Mouse (Mus musculus): ENCODE results near the gene Acaca.
A peak's percentile ranks its signal among the peaks of the same experiment; 100 is the strongest.

Gene Acaca

GRCm38 (mm10) chr11:84146081-84146480 lies 16.6 kb downstream of the Acaca start:
- no peak for DNase-seq (ENCODE audit: low spot score in 2 of 2)

DNA sequence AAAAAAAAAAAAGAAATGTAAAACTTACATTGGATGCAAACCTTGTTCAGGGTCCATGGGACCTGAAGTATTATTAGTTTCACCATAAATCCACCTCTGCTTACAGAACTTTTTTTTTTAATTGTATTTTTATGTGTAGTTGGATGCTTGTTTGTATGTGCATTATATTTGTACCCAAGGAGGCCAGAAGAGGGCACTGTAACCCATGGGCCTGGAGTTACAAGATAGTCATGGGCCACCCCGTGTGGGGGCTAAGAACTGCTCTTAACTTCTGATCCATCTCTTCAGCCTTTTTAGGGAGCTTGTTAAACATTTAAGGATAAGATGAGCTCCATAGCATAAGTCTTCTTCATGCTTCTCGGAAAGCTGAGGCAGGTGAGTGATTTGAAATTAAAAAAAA lies 21.4 kb downstream of the Acaca start:
- peak in 1 of 2 experiments; percentile 36 for DNase-seq (ENCODE audit: low spot score in 2 of 2)

- no peak for DNase-seq (ENCODE audit: low spot score in 2 of 2)
These were observed 27.2 kb downstream of the Acaca start for GRCm38 (mm10) chr11:84156535-84157262.

GRCm38 (mm10) chr11:84164123-84164522 lies 34.7 kb downstream of the Acaca start:
- DNase-seq (ENCODE audit: low spot score in 2 of 2): no peak

GRCm38 (mm10) chr11:84164561-84164960 lies 35.1 kb downstream of the Acaca start:
- DNase-seq (ENCODE audit: low spot score in 2 of 2): no peak

DNA sequence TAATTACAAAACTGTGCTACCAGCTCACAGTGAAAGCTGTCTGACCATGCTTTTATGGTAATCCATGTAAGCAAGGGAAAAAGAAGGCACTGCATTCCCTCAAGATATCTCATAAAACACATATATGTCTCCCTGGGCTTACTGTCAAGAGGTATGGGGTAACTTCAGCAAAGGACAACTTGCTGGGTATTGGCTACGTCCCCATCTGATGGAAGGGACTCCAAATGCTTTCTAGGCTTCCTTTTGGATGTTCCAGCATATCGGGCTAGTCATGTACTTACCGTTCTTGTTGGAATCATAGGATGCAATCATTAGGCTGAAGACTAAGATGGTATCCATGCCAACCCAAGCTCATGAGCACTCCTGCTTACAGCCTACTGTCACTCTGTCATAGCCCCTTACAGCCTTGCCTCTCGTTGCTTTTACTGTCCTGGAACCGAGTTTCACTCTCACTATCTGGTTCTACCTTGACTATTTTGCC lies 37.6 kb downstream of the Acaca start, which contains the start of gene Gm11437:
TSS of gene Gm11437 (minus strand) at position 431 of the 481 bp plus-strand sequence.
- DNase-seq (ENCODE audit: low spot score in 2 of 2): no peak

GRCm38 (mm10) chr11:84168701-84169288 lies 39.3 kb downstream of the Acaca start:
- DNase-seq (ENCODE audit: low spot score in 2 of 2): peak in 1 of 2 experiments; percentile 21

DNA sequence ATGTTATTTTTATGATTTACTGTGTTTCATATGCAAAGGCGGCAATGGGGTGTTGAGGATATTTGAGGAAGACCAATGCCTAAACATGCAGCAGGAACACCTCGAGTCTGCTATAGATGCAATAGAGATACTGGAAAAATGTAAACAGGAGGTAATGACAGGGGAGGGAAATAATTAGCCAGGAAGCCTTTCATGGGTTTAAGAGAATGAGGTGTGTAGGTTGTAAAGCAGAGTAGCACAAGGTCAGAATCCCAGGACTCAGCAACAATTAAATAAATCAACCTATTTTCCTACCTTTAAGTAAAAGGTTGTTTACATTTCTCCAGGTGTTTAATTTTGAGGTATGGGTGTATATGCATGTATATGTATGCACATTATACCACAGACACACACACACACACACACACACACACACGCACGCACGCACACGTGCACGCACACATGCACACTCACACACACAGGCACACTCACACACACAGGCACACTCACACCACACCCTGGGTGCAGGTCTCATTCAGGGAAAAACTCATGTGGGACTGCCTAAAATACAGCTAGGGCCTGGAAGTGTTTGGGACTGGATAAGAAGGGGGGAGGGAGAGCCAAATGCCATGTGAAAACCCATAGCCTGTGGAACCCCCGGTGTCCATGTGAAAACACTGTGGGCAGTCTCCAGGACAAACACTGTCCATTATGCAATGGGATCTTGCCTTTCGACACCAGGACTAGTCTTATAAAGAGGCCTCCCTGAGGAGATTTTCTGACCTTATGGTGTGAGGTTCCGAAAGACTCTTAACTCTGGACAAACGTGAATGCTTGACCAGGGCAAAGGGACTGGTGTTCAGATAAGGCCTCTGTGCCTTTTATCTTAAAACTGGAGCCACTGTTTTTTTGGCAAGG lies 43.3 kb downstream of the Acaca start:
- DNase-seq (ENCODE audit: low spot score in 2 of 2): no peak

DNA sequence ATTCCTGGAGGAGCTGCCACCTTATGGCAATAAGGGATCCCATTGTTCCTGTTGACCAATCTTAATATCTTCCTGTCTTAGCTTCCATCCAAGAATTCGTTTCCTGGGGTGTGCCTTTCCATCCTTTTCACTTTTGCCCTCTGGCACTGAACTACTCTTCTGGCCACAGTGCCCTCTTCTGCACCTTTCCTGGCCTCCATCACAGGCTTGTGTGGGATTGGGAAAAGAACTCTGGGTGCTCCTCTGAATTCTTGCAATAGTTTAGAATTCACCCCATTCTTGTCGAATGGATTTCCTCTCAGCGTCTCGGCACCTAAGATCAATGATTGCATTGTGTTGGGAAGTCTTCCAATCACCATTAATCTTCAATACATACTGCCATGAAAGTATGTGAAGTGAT lies 49.1 kb downstream of the Acaca start:
- DNase-seq (ENCODE audit: low spot score in 2 of 2): no peak

DNA sequence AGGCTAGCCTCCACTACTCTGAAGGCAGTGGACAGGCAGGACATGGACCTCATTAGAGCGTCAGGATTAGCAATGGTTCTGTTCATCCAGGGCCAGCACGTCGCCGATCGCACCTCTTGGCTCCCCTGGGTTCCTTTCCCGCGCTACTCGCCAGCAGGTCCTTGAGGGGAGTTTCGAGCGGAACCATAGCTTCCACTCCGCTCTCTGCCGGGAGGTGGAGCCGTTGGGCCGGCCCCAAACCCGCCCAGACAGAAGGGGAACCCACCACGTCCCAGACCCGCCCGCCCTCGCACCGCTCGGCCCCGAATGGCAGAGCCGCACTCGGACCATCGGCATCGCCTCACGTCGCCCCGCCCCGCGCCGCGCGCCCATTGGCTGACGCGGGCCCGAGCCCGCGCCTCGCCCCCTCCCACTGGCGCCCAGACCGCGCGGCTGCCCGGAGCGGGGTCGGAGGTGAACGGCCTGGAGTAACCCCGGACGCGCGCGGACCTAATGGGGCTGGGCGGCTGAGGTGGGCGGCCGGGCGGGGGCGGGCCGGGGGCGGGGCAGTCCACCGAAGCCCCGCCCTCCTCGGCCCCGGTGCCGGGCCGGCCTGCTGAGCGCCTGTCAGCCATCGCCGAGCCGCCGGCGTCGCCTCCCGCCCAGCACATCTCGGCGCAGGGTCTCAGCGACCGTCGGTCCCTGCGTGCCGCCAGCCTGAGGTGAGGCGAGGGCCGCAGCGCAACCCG lies 49.9 kb downstream of the Acaca start:
- DNase-seq (ENCODE audit: low spot score in 2 of 2): peak; percentile 78 to 79

DNA sequence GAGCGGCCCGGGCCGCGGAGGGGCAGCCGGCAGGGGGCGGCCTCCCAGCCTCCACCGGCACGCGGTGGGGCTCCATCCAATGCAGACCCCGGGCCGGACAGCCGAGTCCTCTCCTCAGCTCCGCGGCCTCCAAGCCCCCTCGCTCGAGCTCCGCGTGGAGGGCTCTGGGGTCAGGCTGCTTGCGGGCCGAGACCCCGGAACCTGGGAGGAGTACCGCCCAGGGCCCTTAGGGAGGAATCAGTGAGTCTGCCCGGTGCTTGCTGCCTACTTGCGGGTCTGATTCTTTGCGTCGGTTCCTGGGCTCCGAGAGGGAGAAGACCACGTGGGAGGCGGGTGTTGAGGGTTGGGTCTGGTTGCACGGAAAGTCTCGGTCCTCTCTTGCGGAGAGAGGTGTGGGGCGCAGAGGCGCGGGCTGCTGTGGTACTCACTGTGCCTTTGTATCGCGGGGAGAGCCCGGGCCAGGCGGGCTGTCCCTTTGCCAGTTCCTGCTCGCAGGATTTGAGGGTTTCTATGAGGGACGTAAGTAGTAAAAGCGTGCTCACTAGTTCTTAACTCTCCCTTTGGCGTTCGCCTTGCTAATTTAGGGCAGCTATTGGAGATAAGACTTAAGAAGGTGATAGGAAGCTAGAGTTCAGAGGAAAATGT lies 50.6 kb downstream of the Acaca start:
- peak; percentile 50 to 55 for DNase-seq (ENCODE audit: low spot score in 2 of 2)

DNA sequence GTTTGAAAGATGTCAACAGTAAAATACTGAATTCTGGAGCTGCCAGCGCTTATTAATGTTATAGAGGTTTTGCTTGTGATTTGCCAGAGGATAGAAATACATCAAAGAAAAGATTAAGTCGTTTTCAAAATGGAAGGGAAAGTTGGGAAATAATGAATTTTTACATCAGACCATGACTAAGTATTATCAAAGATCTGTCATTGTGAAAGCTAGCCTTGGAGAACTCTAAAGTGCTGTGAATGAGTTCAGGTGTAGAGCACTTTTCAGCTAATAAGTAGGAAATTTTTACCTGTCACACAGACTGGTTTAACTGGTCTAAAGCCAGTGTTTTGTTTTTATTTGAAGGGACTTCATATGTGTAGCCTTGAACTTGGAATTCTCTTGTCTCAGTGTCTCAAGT lies 51.8 kb downstream of the Acaca start:
- no peak for DNase-seq (ENCODE audit: low spot score in 2 of 2)

DNA sequence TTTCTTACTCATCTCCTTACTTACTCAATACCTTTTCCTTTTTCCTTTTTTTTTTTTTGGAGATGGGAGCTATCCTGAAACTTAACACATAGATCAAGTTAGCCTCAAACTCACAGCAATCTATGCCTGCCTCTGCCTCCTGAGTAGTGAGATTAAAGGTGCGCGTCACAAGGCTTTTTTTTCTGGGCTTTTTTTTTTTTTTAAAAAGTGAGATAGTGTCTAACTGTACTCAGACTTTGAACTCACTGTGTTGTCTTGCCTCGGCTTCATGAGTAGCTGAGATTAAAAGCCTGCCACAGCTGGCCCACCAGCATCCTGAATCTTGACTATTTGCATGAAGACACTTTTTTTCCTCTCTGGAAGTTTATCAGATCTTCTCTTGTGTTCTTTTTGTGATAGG lies 59.1 kb downstream of the Acaca start:
- no peak for DNase-seq (ENCODE audit: low spot score in 2 of 2)

GRCm38 (mm10) chr11:84190581-84191233 lies 61.2 kb downstream of the Acaca start:
- DNase-seq (ENCODE audit: low spot score in 2 of 2): no peak

- no peak for DNase-seq (ENCODE audit: low spot score in 2 of 2)
These were observed 63.8 kb downstream of the Acaca start for GRCm38 (mm10) chr11:84193249-84193648.

- no peak for DNase-seq (ENCODE audit: low spot score in 2 of 2)
These were observed 65.3 kb downstream of the Acaca start for GRCm38 (mm10) chr11:84194751-84195150.

GRCm38 (mm10) chr11:84197607-84198402 lies 68.3 kb downstream of the Acaca start:
- DNase-seq (ENCODE audit: low spot score in 2 of 2): no peak

DNA sequence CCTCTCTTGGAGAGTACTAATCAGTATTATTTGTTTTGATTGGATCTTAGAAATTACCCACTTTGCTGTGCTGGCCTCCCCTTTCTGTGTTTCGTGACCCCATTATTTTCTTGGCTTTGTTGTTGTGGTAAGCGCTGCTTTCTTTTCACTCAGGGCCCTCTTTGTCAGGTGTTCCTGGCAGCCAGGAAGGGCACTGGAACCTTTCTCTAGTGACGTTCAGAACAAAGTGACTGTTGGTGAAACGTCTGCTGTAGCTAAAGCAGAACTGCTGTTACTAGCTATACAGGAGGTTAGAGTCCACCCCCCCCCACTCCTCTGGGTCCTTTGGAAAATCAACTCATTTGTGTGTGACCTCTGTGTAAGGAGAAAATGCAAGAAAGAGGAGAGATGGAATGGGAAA lies 76.3 kb downstream of the Acaca start:
- peak; percentile 17 to 28 for DNase-seq (ENCODE audit: low spot score in 2 of 2)

DNA sequence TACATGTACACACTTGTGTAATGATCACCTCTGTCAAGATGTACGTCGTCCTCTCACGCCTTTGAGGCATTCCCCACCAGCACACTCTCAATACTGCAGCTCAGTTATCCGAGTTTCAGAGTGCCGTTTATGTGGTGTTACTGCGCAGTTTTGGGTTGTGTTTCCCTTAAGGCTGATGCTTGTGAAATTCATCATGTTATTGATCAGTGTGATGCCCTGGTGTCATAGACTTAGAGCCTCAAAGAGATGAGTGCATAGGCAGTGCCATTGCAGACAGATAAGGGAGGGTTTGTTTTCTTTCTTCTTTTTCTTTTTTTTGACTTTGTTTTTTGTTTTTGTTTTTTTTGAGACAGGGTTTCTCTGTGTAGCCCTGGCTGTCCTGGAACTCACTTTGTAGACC lies 81.4 kb downstream of the Acaca start:
- no peak for DNase-seq (ENCODE audit: low spot score in 2 of 2)

DNA sequence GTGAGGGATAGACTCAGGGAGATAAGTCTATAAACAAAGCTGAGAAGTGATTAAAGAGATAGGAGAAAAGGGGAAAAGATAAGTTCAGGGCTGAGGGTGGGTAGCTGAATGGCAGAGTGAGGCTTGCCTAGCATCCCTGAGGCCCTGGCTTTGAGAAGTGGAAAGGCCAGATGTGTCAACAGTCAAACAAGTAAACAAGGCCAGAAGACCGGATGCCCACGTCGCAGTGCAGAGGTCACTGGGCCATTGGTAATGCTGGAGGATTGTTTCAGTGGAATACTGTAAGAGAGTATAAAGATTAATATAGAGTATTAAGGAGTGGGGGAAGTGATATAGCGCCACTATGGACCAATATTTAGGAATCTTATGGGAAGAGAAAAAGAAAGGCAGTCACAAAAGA lies 89.5 kb downstream of the Acaca start:
- DNase-seq (ENCODE audit: low spot score in 2 of 2): no peak
